Comparison of ENCODE assay signal across 1 mouse cellular context in the genomic region with DNA sequence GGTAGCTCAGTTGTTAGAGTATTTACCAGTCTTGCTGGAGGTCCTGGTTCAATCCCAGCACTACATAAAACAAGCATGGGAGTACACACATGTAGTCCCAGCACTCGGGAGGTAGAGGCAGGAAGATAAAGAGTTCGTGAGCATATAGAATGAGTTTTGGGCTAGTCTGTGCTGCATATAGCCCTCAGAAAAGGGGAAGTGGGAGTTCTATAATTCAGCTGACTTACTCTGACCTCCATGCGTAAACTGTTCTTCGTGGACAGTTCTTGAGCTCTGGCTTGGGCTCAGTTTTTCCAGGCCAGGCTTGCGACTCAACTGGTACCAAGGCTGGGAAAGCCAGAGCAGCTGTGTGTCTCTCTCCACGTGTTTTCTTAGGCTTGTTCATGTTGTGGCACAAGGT.
TF ChIP-seq lines count a peak whose summit lies in the region.

No protein-coding gene starts in this region.

TF ChIP-seq in MEL, 35 proteins besides CTCF, POLR2A, EP300 and RAD21 (continued from another document):
- TF ChIP-seq E2F4 (IDR thresholded peaks at IDR 0.05; ENCODE audit: borderline replicate concordance, low read depth, low read length), result no peak
- TF ChIP-seq MAFK (IDR thresholded peaks at IDR 0.05; ENCODE audit: borderline replicate concordance, low read depth, low read length), result no peak
- no peak for TF ChIP-seq NRF1 (IDR thresholded peaks at IDR 0.05; ENCODE audit: insufficient read depth, low read depth, low read length, poor library complexity, severe bottlenecking)
- no peak for TF ChIP-seq RCOR1 (IDR thresholded peaks at IDR 0.05; ENCODE audit: low read depth, low read length)
- TF ChIP-seq TCF12 (IDR thresholded peaks at IDR 0.05; ENCODE audit: low read depth, low read length), result no peak
- TF ChIP-seq USF1 (IDR thresholded peaks at IDR 0.05; ENCODE audit: low read depth, low read length), result no peak
- no peak for TF ChIP-seq NELFE (IDR thresholded peaks at IDR 0.05; ENCODE audit: low read depth, low read length)
- no peak for TF ChIP-seq TBP (IDR thresholded peaks at IDR 0.05; ENCODE audit: low read depth, low read length)
- TF ChIP-seq ZMIZ1 (IDR thresholded peaks at IDR 0.05; ENCODE audit: low read depth, low read length), result no peak
- no peak for TF ChIP-seq GATA1 (IDR thresholded peaks at IDR 0.05; ENCODE audit: low read depth, low read length)
